Mouse (Mus musculus): ENCODE results near the gene Olfr60.

Olfr60 gene

DNA sequence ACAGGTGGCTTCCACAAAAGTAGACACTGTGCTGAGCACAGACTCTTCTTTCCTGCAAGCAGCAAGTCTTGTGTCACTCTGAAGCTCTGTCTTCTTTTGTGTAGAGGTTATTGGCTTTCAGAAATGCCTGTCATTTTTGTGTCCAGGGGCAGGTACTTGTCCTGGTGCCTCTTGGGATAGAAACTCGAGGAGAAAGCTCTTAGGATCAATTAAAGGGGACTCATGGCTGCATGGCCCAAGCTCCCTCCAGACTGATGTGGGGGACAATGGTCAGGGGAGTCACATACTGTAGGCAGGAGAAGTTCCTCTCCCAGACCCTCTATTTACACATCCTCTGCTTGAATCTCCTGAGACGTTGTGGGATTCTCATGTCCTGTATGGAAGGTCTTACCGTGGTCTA is at the start of gene Olfr60:
Olfr60 (minus strand) TSS at position 101 of the 400 bp plus-strand sequence.
- no peak for DNase-seq (ENCODE audit: low read depth)

DNA sequence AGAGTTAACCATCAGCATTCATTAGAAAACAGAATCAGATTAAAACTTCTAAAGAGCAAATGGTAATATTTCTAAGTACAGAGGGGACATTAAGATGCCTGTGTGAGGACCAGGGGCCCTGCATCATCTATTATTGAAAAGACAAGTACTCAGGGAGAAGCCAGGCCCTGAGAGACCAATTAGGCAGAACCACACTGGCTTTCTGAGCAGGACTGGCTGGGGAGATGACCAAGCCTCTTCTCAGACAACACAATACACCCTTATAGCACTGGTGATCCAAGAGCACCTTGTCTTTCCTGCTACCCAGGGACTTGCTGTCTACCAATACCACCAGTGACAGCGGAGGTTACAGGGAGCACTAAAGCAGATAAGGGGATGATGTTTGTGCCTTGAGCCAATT is 41.3 kb upstream of the Olfr60 start, which contains the start of gene Olfr531:
Olfr531 (minus strand) TSS at position 101 of the 400 bp plus-strand sequence.
- no peak for DNase-seq (ENCODE audit: low read depth)

DNA sequence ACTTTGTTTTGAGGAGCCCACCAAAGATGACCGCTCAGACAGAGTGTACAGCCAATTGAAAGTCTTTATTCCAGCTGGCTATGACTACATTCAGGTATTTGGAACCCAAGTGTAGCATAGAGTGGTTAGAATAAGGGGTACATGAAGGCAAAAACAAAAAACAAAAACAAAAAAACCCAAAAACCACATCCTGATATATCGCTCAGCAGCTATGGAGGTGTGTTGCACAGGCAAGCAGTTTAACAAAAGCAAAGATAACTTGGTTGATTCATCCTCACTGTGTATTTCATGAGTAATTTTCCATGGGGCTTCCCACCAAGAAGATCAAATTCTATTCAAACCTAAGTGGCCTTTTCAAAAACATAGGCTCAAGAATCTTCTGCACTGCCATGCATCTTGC is 15.4 kb upstream of the Olfr60 start:
- DNase-seq (ENCODE audit: low read depth): no peak

DNA sequence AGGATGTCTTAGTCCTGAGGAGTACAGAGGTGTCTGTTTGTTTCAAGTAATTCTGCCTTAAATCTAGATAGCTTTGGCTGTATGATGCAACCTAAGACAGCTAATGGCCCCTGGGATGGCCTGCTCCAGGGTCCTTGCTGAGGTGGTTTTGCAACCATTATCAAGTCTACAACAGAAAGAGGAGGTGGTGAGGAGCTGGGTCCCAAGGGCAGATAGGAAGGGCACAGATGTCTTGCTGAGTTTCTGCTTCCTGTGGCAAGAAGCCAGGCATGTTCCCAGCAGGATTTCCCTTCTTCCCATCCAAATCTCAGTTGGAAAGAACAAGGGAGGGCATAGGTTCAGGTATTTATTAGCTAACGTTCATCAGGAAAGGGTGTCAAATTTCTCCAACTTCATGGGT is 14.8 kb upstream of the Olfr60 start, which contains the start of gene Olfr530:
Olfr530 (minus strand) TSS at position 101 of the 400 bp plus-strand sequence.
- DNase-seq (ENCODE audit: low read depth): no peak

DNA sequence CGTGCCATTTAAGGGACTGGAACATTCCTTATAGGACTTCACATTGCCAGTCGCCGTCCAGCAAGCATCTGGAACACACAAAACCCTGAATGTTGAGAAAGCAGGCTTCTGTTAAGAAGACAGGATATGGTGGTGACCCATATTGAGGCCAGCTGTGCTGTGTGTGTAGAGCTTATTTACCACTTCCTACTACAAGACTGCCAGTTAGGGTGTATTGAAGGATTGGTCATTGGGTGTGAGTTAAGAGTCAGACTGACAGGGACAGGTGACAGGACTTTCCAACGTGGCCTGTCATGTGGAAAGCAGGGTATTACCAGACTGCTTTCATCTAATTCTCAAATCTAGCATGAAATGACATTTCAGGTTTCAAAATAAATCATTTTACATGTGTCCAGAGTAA is 12.8 kb upstream of the Olfr60 start:
- DNase-seq (ENCODE audit: low read depth): no peak

- DNase-seq (ENCODE audit: low read depth): no peak
Measured at GRCm38 (mm10) chr7:140333717-140334116, 27.8 kb downstream of the Olfr60 start, which contains the start of gene Olfr527. TSS of gene Olfr527 (plus strand) at chr7:140334017.

GRCm38 (mm10) chr7:140329766-140330304 is 31.6 kb downstream of the Olfr60 start:
- DNase-seq (ENCODE audit: low read depth): no peak

DNA sequence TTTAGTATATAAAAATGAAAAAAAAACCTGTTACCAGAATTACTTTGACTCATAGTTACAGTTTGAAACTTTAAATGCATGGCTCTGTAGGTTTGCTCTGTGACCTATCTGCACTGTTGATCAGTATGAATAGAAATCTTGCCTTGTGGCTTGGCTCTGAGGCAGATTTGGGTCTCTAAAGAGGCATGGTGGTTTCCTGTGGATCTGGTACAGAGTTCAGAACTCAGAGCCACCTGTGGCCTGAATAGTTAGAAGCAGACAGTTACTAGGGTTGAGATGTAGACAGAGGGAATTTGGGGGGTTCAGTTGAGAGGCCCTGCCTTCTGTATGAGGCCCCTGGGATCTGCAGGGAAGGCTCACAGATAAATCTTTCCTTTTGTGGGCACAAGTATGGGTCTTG is 40.3 kb downstream of the Olfr60 start:
- no peak for DNase-seq (ENCODE audit: low read depth)

DNA sequence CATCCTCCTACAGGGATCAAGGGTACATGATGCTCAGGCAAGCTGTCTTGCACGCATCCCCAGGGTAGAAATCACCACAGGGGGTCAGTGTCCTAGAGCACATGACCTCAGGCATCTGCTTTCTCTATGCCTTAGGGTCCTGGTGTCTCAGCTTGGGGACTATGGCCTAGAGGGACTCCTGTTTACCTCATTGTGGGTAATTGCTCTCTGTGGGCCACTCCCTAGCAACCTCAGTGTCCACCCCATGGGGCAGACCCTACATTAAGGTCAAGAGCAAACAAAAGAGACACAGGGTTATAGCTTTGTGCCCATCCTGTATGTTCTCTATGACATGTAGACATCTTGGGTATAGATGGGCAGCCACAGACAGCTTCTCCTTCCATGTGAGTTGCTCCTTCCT is 40.9 kb downstream of the Olfr60 start, which contains the start of gene Olfr525:
Olfr525 (plus strand) TSS at position 301 of the 400 bp plus-strand sequence.
- DNase-seq (ENCODE audit: low read depth): no peak

GRCm38 (mm10) chr7:140319861-140320385 is 41.5 kb downstream of the Olfr60 start:
- DNase-seq (ENCODE audit: low read depth): no peak

GRCm38 (mm10) chr7:140299416-140299815 is 62.1 kb downstream of the Olfr60 start:
- DNase-seq (ENCODE audit: low read depth): no peak

GRCm38 (mm10) chr7:140296876-140297275 is 64.6 kb downstream of the Olfr60 start:
- no peak for DNase-seq (ENCODE audit: low read depth)

DNA sequence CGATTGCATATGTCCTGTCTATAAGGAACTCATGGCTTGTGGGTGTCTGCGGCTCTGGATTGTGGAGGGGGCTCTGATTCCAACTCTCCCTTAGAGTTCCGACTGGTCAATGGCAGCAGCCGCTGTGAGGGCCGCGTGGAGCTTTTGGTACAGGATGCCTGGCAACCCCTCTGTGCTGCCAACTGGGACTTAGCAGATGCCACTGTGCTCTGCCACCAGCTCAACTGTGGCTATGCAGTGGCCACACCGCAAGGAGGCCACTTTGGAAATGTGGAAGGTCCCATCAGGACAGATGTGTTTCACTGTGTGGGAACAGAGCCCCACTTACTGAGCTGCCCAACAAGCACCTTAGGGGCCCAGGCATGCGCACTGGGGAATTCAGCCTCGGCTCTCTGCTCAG is 65.7 kb downstream of the Olfr60 start:
- no peak for DNase-seq (ENCODE audit: low read depth)
